Mouse (Mus musculus) testis, adult 2 months (tissue): Measurements from ENCODE around the gene Rnf225. TPM values are rescaled to one million over a fixed set of nuclear protein-coding genes. Genes with fewer than 3 reads are reported as not detected.

ENCODE experiments used
- H3K27ac ChIP-seq: fragments of 200-500 bp; 2 replicates; pipeline ENCODE4 v1.5.1; 2012; ENCODE audit warnings: low read depth, low read length; ENCODE audit not compliant: control insufficient read depth, insufficient read depth
- H3K27me3 ChIP-seq: fragments of 200-500 bp; 2 replicates; pipeline ENCODE4 v1.6.1; 2012; ENCODE audit warnings: mild to moderate bottlenecking, low read length, moderate library complexity; ENCODE audit not compliant: control insufficient read depth, insufficient read depth
- H3K36me3 ChIP-seq: fragments of 200-500 bp; 2 replicates; pipeline ENCODE4 v1.6.1; 2012; ENCODE audit warnings: mild to moderate bottlenecking, low read length; ENCODE audit not compliant: control insufficient read depth, insufficient read depth
- H3K4me1 ChIP-seq: fragments of 200-500 bp; 2 replicates; pipeline ENCODE4 v1.6.1; 2012; ENCODE audit warnings: low read length; ENCODE audit not compliant: control insufficient read depth, insufficient read depth
- H3K4me3 ChIP-seq: fragments of 200-500 bp; 2 replicates; pipeline ENCODE4 v1.5.1; 2012; ENCODE audit warnings: low read depth, mild to moderate bottlenecking, low read length, moderate library complexity, mixed read lengths; ENCODE audit not compliant: control insufficient read depth
- CTCF ChIP-seq: fragments of 200-500 bp; IDR thresholded peaks from 2 replicates; pipeline ENCODE4 v1.5.1; 2012; ENCODE audit warnings: low read depth, mild to moderate bottlenecking, inconsistent platforms, low read length, moderate library complexity; ENCODE audit not compliant: control insufficient read depth, insufficient read depth, insufficient replicate concordance
- POLR2A ChIP-seq: fragments of 200-500 bp; IDR thresholded peaks from 2 replicates; pipeline ENCODE4 v1.6.1; 2012; ENCODE audit warnings: low read depth, mild to moderate bottlenecking, inconsistent platforms, low read length, moderate library complexity; ENCODE audit not compliant: control insufficient read depth
- polyA plus RNA-seq: library from polyadenylated mRNA; depleted of rRNA; stranded (reverse); fragments of >200 nt; gene quantifications from 2 replicates; pipeline ENCODE4 v1.2.3, GENCODE M21; 2012

The Rnf225 gene
- polyA plus RNA-seq, 1 experiment = 0.12 TPM

- H3K36me3 ChIP-seq = no peaks in the 10 kb centered on the region; the same call in 1 of the 2 replicates
- no peaks in the 10 kb centered on the region for H3K27me3 ChIP-seq
- H3K27ac ChIP-seq = peak overlapping the region; percentile 72
- TF ChIP-seq POLR2A = no peak
- no peak for TF ChIP-seq CTCF
- H3K4me1 ChIP-seq = no peaks in the 10 kb centered on the region
- H3K4me3 ChIP-seq = peak overlapping the region; percentile 94
These were observed 5.9 kb upstream of the Rnf225 start for GRCm38 (mm10) chr7:12921318-12921704.

- Histone ChIP-seq H3K27me3 (no peaks in the 10 kb centered on the region), H3K4me1 (no peaks in the 10 kb centered on the region), H3K27ac (peak within 1 kb of the TSS; percentile 74), H3K4me3 (peak within 1 kb of the TSS; percentile 94), H3K36me3 (no peaks in the 10 kb centered on the region; the same call in 1 of the 2 replicates)
- TF ChIP-seq CTCF = peak; percentile 58; the same call in 1 of the 2 replicates
- peak; percentile 79 for TF ChIP-seq POLR2A
These were observed 5.3 kb upstream of the Rnf225 start, which contains the start of gene Rps5 for GRCm38 (mm10) chr7:12921705-12922465. Gene Rps5 (plus strand): TSS chr7:12922290.

- TF ChIP-seq CTCF = no peak
- no peak for TF ChIP-seq POLR2A
- Histone ChIP-seq H3K4me1 (peaks cover 5% of the 10 kb centered on the region), H3K27me3 (no peaks in the 10 kb centered on the region), H3K4me3 (peak overlapping the region; percentile 94), H3K27ac (no peak overlapping the region; the same call in 1 of the 2 replicates), H3K36me3 (no peaks in the 10 kb centered on the region; the same call in 1 of the 2 replicates)
These were observed 4.5 kb upstream of the Rnf225 start for GRCm38 (mm10) chr7:12922729-12923128.

GRCm38 (mm10) chr7:12926316-12926715, 900 bp upstream of the Rnf225 start:
- no peak overlapping the region for H3K27ac ChIP-seq
- TF ChIP-seq POLR2A (no peak), CTCF (no peak)
- no peaks in the 10 kb centered on the region; the same call in 1 of the 2 replicates for H3K36me3 ChIP-seq
- no peaks in the 10 kb centered on the region for H3K27me3 ChIP-seq
- H3K4me3 ChIP-seq = no peak overlapping the region
- H3K4me1 ChIP-seq = peaks cover 15% of the 10 kb centered on the region

- TF ChIP-seq CTCF (no peak), POLR2A (no peak)
- peak overlapping the region; percentile 33 for H3K4me3 ChIP-seq
- peaks cover 15% of the 10 kb centered on the region for H3K4me1 ChIP-seq
- no peaks in the 10 kb centered on the region for H3K27me3 ChIP-seq
- no peaks in the 10 kb centered on the region; the same call in 1 of the 2 replicates for H3K36me3 ChIP-seq
- no peak overlapping the region for H3K27ac ChIP-seq
These were observed 725 bp downstream of the Rnf225 start for GRCm38 (mm10) chr7:12927693-12928589.

GRCm38 (mm10) chr7:12933615-12934140, 6.5 kb downstream of the Rnf225 start:
- no peak overlapping the region for H3K4me3 ChIP-seq
- no peak for TF ChIP-seq POLR2A
- no peak for TF ChIP-seq CTCF
- no peaks in the 10 kb centered on the region for H3K27me3 ChIP-seq
- H3K27ac ChIP-seq = no peak overlapping the region
- H3K36me3 ChIP-seq = no peaks in the 10 kb centered on the region
- H3K4me1 ChIP-seq = peaks cover 2% of the 10 kb centered on the region
